Mouse (Mus musculus) neural tube, embryonic 11.5 days (tissue): Measurements from ENCODE around the gene Lap3. TPM values are rescaled to one million over a fixed set of nuclear protein-coding genes. Genes with fewer than 3 reads are reported as not detected.

Experiments
- ATAC-seq: fragments of 200-750 bp; cut with Nextera tagmentation; 2 replicates; pipeline ENCODE4 v1.8.0; 2017; ENCODE audit warnings: moderate number of reproducible peaks, mild to moderate bottlenecking, moderate TSS enrichment, moderate library complexity; ENCODE audit not compliant: insufficient read depth, low FRiP score, low TSS enrichment
- DNase-seq: peaks from one replicate; pipeline ENCODE4 v3.0.0-alpha.2; 2015; ENCODE audit warnings: low spot score
- H3K27ac ChIP-seq: fragments of 300-500 bp; sonication (generic); 2 replicates; pipeline ENCODE4 v1.5.1; 2014; ENCODE audit warnings: low read depth, mild to moderate bottlenecking, low read length
- H3K27me3 ChIP-seq: fragments of 300-500 bp; sonication (generic); 2 replicates; pipeline ENCODE4 v1.6.1; 2014; ENCODE audit warnings: mild to moderate bottlenecking, low read length, mixed read lengths; ENCODE audit not compliant: control insufficient read depth, insufficient read depth
- H3K36me3 ChIP-seq: fragments of 300-500 bp; sonication (generic); 2 replicates; pipeline ENCODE4 v1.6.1; 2014; ENCODE audit warnings: mild to moderate bottlenecking, low read length, moderate library complexity, mixed read lengths; ENCODE audit not compliant: control insufficient read depth, insufficient read depth
- H3K4me1 ChIP-seq: fragments of 300-500 bp; sonication (generic); 2 replicates; pipeline ENCODE4 v1.6.1; 2014; ENCODE audit warnings: low read length, mixed read lengths; ENCODE audit not compliant: control insufficient read depth, insufficient read depth
- H3K4me2 ChIP-seq: fragments of 300-500 bp; sonication (generic); 2 replicates; pipeline ENCODE4 v1.6.1; 2014; ENCODE audit warnings: low read depth, mild to moderate bottlenecking, moderate library complexity
- H3K4me3 ChIP-seq: fragments of 300-500 bp; sonication (generic); 2 replicates; pipeline ENCODE4 v1.5.1; 2014; ENCODE audit warnings: low read depth, low read length
- H3K9ac ChIP-seq: fragments of 300-500 bp; sonication (generic); 2 replicates; pipeline ENCODE4 v1.6.1; 2014; ENCODE audit warnings: mild to moderate bottlenecking, low read length
- H3K9me3 ChIP-seq: fragments of 300-500 bp; sonication (generic); 2 replicates; pipeline ENCODE4 v1.6.1; 2016; ENCODE audit warnings: low read length; ENCODE audit not compliant: control insufficient read depth
- WGBS: fragments of 180-500 bp; shearing (Covaris S2); extraction: QIAGEN DNeasy Blood & Tissue Kit; methylation state at CpG from one replicate; pipeline ENCODE4 v1.1.7; 2014; 5-methylcytosine and 5-hydroxymethylcytosine counted together
- polyA plus RNA-seq: library from polyadenylated mRNA; unstranded; fragments of >200 nt; fragmentation: Nextera tagmentation; extraction: Ambion mirVana; gene quantifications from 2 replicates; pipeline ENCODE4 v1.2.1, GENCODE M21; 2014

Gene Lap3
- polyA plus RNA-seq, 1 experiment from 2014 or later: 76.3 TPM

GRCm38 (mm10) chr5:45512908-45513307, 19.7 kb downstream of the Lap3 start:
- Histone ChIP-seq H3K36me3 (peaks cover 4% of the 10 kb centered on the region; the same call in 1 of the 2 replicates), H3K4me2 (no peak overlapping the region), H3K4me3 (no peak overlapping the region), H3K27me3 (no peaks in the 10 kb centered on the region), H3K27ac (no peak overlapping the region), H3K9me3 (no peaks in the 10 kb centered on the region), H3K4me1 (no peaks in the 10 kb centered on the region), H3K9ac (no peak overlapping the region)
- ATAC-seq (no peak), DNase-seq (no peak)
- 91% methylated on average over 6 of the region's 6 CpGs for WGBS

- Histone ChIP-seq H3K36me3 (peaks cover 4% of the 10 kb centered on the region; the same call in 1 of the 2 replicates), H3K9me3 (no peaks in the 10 kb centered on the region)
- WGBS: 91% methylated on average over 2 of the region's 2 CpGs
Measured at GRCm38 (mm10) chr5:45513511-45513910, 20.3 kb downstream of the Lap3 start.

DNA sequence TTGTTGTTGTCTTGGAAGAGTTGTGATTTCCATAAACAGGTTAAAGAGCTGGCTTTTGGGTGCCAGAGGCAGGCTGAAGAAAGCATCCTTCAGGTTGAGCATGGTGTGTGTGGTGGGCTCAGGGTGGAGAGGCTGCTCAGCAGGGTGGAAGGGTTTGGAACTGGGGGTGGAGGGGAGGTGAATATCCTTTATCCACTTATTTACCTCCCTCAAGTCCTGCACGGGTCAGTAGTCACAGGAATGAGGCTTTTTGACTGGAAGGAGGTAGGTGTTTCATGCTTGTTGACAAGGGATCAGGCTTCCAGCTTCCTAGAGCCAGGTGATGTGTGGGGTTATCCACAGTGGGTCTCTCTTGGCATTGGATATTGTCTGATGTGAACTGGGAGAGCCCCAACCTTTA, 21.4 kb downstream of the Lap3 start:
- Histone ChIP-seq H3K27ac (no peak overlapping the region), H3K36me3 (peaks cover 4% of the 10 kb centered on the region; the same call in 1 of the 2 replicates), H3K4me1 (no peaks in the 10 kb centered on the region), H3K4me3 (no peak overlapping the region), H3K27me3 (no peaks in the 10 kb centered on the region), H3K9me3 (no peaks in the 10 kb centered on the region), H3K4me2 (no peak overlapping the region), H3K9ac (no peak overlapping the region)
- no peak for DNase-seq
- no peak for ATAC-seq
- 88% methylated on average over 1 of the region's 1 CpGs for WGBS

More at GRCm38 (mm10) chr5:45513511-45513910, 20.3 kb downstream of the Lap3 start:
- Histone ChIP-seq H3K4me3 (no peak overlapping the region), H3K9ac (no peak overlapping the region), H3K27me3 (no peaks in the 10 kb centered on the region), H3K4me2 (no peak overlapping the region), H3K4me1 (no peaks in the 10 kb centered on the region), H3K27ac (no peak overlapping the region)
- ATAC-seq (no peak), DNase-seq (no peak)

DNA sequence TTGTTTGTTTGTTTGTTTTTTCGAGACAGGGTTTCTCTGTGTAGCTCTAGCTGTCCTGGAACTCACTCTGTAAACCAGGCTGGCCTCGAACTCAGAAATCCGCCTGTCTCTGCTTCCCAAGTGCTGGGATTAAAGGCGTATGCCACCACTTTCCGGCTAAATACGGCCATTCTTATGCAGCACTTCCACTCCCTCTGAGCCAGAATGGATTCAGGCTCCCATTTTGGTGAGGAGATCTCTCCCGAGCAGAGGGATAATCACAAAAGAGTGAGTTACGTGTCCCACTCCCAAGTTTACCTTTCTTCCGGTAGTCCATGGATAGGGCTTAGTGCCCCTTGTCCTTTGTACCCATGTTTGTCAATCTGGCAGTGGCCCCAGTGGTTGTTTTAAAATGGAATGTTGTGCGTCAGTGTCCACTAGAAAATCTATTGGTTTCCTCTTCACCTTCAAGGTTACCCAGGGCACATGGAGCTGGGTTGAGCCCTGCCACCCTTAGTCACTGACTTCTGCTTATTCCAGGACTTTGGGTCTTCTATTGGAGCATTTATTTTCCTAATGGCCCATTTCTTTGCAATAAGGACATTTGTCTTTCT, 22.1 kb downstream of the Lap3 start:
- Histone ChIP-seq H3K9ac (no peak overlapping the region), H3K4me1 (no peaks in the 10 kb centered on the region), H3K27ac (no peak overlapping the region), H3K4me2 (no peak overlapping the region), H3K27me3 (no peaks in the 10 kb centered on the region), H3K36me3 (peaks cover 2% of the 10 kb centered on the region; the same call in 1 of the 2 replicates), H3K4me3 (no peak overlapping the region), H3K9me3 (no peaks in the 10 kb centered on the region)
- no peak for DNase-seq
- 94% methylated on average over 10 of the region's 10 CpGs for WGBS
- ATAC-seq: no peak

- WGBS: 2% methylated on average over 56 of the region's 56 CpGs
- H3K9ac ChIP-seq: peak within 1 kb of the TSS; percentile 70
- no peaks in the 10 kb centered on the region for H3K9me3 ChIP-seq
- H3K27me3 ChIP-seq: no peaks in the 10 kb centered on the region
- DNase-seq: peak; percentile 94
- peaks cover 3% of the 10 kb centered on the region; the same call in 1 of the 2 replicates for H3K4me1 ChIP-seq
- 0 out of 2 replicates have a peak within 1 kb of the TSS, but pooled peaks have one; percentile 49 for H3K27ac ChIP-seq
- no peaks in the 10 kb centered on the region for H3K36me3 ChIP-seq
- H3K4me3 ChIP-seq: peak within 1 kb of the TSS; percentile 69
- peak; percentile 96 for ATAC-seq
- H3K4me2 ChIP-seq: peak within 1 kb of the TSS; percentile 75
Measured at GRCm38 (mm10) chr5:45519960-45520808, 27.0 kb downstream of the Lap3 start, which contains the start of gene Med28. Med28 (plus strand) TSS chr5:45520229.

DNA sequence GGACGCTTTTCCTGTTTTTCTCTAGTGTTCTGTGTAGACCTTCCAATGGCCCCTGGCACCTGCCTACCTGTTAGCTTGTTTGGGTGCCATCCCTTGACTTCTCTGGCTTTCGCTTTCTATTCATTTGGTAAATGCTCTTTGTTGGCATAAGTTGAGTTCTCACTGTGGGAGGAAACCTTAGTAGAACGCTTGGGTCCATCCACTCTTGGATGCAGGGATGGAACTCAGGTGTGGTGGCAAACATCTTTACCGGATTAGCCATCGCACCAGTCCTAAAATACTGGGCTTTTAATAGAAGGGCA, 27.6 kb downstream of the Lap3 start:
- no peak for ATAC-seq
- no peaks in the 10 kb centered on the region for H3K27me3 ChIP-seq
- H3K27ac ChIP-seq: no peak overlapping the region
- no peaks in the 10 kb centered on the region for H3K36me3 ChIP-seq
- peak overlapping the region; percentile 75 for H3K4me2 ChIP-seq
- 9% methylated on average over 5 of the region's 5 CpGs for WGBS
- H3K9ac ChIP-seq: peak overlapping the region; percentile 70
- DNase-seq: no peak
- H3K4me3 ChIP-seq: peak overlapping the region; percentile 69
- H3K4me1 ChIP-seq: peaks cover 3% of the 10 kb centered on the region; the same call in 1 of the 2 replicates
- no peaks in the 10 kb centered on the region for H3K9me3 ChIP-seq

DNA sequence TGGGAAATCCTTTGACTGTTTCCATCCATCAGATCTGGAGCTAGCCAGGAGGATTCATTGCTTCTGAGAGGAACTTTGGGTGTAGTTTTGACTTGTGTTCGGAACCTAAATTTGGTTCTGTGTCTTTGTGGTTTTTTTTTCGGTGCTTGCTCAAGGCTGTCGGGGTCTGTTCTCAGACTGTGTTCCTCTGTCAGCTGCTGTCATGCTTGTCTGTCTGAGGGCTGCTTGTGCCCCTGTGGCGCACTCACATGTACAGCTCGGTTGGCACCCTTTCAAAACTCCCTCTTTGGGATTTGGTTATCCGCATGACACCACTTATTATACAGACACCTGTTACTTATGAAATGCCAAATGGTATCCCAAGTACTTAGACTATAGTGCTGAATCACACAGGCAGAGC, 28.4 kb downstream of the Lap3 start:
- WGBS: 95% methylated on average over 6 of the region's 6 CpGs
- ATAC-seq: no peak
- Histone ChIP-seq H3K4me2 (peak overlapping the region; percentile 75; the same call in 1 of the 2 replicates), H3K9ac (no peak overlapping the region), H3K36me3 (no peaks in the 10 kb centered on the region), H3K4me1 (peaks cover 3% of the 10 kb centered on the region; the same call in 1 of the 2 replicates), H3K27ac (no peak overlapping the region), H3K4me3 (0 out of 2 replicates have a peak overlapping the region, but pooled peaks have one; percentile 69), H3K9me3 (no peaks in the 10 kb centered on the region), H3K27me3 (no peaks in the 10 kb centered on the region)
- no peak for DNase-seq

DNA sequence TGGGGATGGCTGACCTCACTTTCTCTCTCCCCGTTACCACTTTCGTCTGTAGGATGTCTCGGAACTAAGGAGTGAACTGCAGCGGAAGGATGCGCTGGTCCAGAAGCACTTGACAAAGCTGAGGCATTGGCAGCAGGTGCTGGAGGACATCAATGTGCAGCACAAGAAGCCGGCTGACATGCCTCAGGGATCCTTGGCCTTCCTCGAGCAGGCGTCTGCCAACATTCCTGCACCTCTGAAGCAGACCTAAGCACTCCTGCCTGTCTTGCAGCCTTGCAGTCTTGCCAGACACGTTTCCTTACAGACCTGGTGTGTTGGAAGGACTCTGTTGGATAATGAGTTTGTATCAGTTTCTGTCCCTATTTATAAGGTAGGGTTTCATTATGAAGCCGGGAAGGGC, 31.9 kb downstream of the Lap3 start:
- H3K27ac ChIP-seq: no peak overlapping the region
- no peak for DNase-seq
- no peak for ATAC-seq
- H3K4me1 ChIP-seq: peaks cover 3% of the 10 kb centered on the region; the same call in 1 of the 2 replicates
- H3K36me3 ChIP-seq: peaks cover 5% of the 10 kb centered on the region
- no peak overlapping the region for H3K4me3 ChIP-seq
- 94% methylated on average over 10 of the region's 10 CpGs for WGBS
- no peaks in the 10 kb centered on the region for H3K9me3 ChIP-seq
- no peak overlapping the region for H3K4me2 ChIP-seq
- no peak overlapping the region for H3K9ac ChIP-seq
- H3K27me3 ChIP-seq: no peaks in the 10 kb centered on the region
